Mouse (Mus musculus): ENCODE measurements around the gene Pias4. TPM values are rescaled to one million over a fixed set of nuclear protein-coding genes. Genes with fewer than 3 reads are reported as not detected.
"Not testable (repeated sequence)": the region's sequence is repeated elsewhere in the genome, so short reads cannot be mapped to it uniquely, and the experiment has no call there.

The Pias4 gene
- polyA plus RNA-seq, 1 experiment from 2014 or later: 62.2 TPM

GRCm38 (mm10) chr10:81176466-81177271 is 8.9 kb upstream of the Pias4 start, which contains the start of gene Eef2:
Gene Eef2, plus strand, starts transcription at chr10:81176631.
- peaks cover 60% of the 10 kb centered on the region for H3K4me1 ChIP-seq
- peak within 1 kb of the TSS; percentile 100 for H3K4me3 ChIP-seq
- H3K36me3 ChIP-seq: peaks cover 43% of the 10 kb centered on the region
- H3K27ac ChIP-seq: peak within 1 kb of the TSS; percentile 95
- no peaks in the 10 kb centered on the region for H3K9me3 ChIP-seq
- peak within 1 kb of the TSS; percentile 92 for H3K4me2 ChIP-seq (replicated peaks)
- H3K9ac ChIP-seq: peak within 1 kb of the TSS; percentile 100
- peak; percentile 84 for ATAC-seq (ENCODE audit: low FRiP score, low read depth)
- under 1% methylated on average over 76 of the region's 77 CpGs for WGBS
- no peaks in the 10 kb centered on the region for H3K27me3 ChIP-seq

GRCm38 (mm10) chr10:81175936-81176465 is 8.3 kb upstream of the Pias4 start:
- Histone ChIP-seq H3K4me2 (replicated peaks) (peak overlapping the region; percentile 92), H3K36me3 (peaks cover 37% of the 10 kb centered on the region), H3K9ac (peak overlapping the region; percentile 51; the same call in 1 of the 2 replicates), H3K4me1 (peaks cover 54% of the 10 kb centered on the region), H3K9me3 (no peaks in the 10 kb centered on the region), H3K27me3 (no peaks in the 10 kb centered on the region), H3K4me3 (peak overlapping the region; percentile 100), H3K27ac (peak overlapping the region; percentile 95)
- peak; percentile 17 for ATAC-seq (ENCODE audit: low FRiP score, low read depth)
- WGBS: 3% methylated on average over 13 of the region's 13 CpGs

GRCm38 (mm10) chr10:81175345-81175701 is 7.6 kb upstream of the Pias4 start:
- H3K4me3 ChIP-seq: peak overlapping the region; percentile 41; the same call in 1 of the 2 replicates
- H3K27ac ChIP-seq: peak overlapping the region; percentile 95
- peak overlapping the region; percentile 55; the same call in 1 of the 2 replicates for H3K9ac ChIP-seq
- H3K36me3 ChIP-seq: peaks cover 30% of the 10 kb centered on the region
- ATAC-seq (ENCODE audit: low FRiP score, low read depth); H3K27me3 ChIP-seq; H3K9me3 ChIP-seq: not testable (repeated sequence)
- 9% methylated on average over 4 of the region's 4 CpGs for WGBS
- H3K4me1 ChIP-seq: peaks cover 49% of the 10 kb centered on the region
- H3K4me2 ChIP-seq (replicated peaks): peak overlapping the region; percentile 65

- peak overlapping the region; percentile 95 for H3K27ac ChIP-seq
- 2% methylated on average over 29 of the region's 29 CpGs for WGBS
- ATAC-seq (ENCODE audit: low FRiP score, low read depth): peak; percentile 49; the same call in 1 of the 2 replicates
- no peaks in the 10 kb centered on the region for H3K27me3 ChIP-seq
- peak overlapping the region; percentile 41 for H3K4me3 ChIP-seq
- no peaks in the 10 kb centered on the region for H3K9me3 ChIP-seq
- peaks cover 24% of the 10 kb centered on the region for H3K36me3 ChIP-seq
- peak overlapping the region; percentile 65 for H3K4me2 ChIP-seq (replicated peaks)
- H3K4me1 ChIP-seq: peaks cover 46% of the 10 kb centered on the region
- peak overlapping the region; percentile 55 for H3K9ac ChIP-seq
These were observed 7.1 kb upstream of the Pias4 start for GRCm38 (mm10) chr10:81174617-81175344.

- H3K27me3 ChIP-seq: no peaks in the 10 kb centered on the region
- H3K4me2 ChIP-seq (replicated peaks): peak overlapping the region; percentile 53
- H3K9ac ChIP-seq: peak overlapping the region; percentile 48
- H3K36me3 ChIP-seq: peaks cover 8% of the 10 kb centered on the region
- H3K9me3 ChIP-seq: no peaks in the 10 kb centered on the region
- H3K27ac ChIP-seq: peak overlapping the region; percentile 84
- no peak for ATAC-seq (ENCODE audit: low FRiP score, low read depth)
- peak overlapping the region; percentile 13 for H3K4me3 ChIP-seq
- peaks cover 41% of the 10 kb centered on the region for H3K4me1 ChIP-seq
- 4% methylated on average over 21 of the region's 21 CpGs for WGBS
These were observed 5.4 kb upstream of the Pias4 start for GRCm38 (mm10) chr10:81173132-81173531.

GRCm38 (mm10) chr10:81169411-81169900 is 1.7 kb upstream of the Pias4 start:
- H3K9me3 ChIP-seq; H3K27ac ChIP-seq; H3K4me3 ChIP-seq; H3K9ac ChIP-seq; ATAC-seq (ENCODE audit: low FRiP score, low read depth); H3K27me3 ChIP-seq: not testable (repeated sequence)
- Histone ChIP-seq H3K36me3 (peaks cover 11% of the 10 kb centered on the region; the same call in 1 of the 2 replicates), H3K4me2 (replicated peaks) (peak overlapping the region; percentile 96), H3K4me1 (peaks cover 48% of the 10 kb centered on the region)
- 40% methylated on average over 9 of the region's 14 CpGs for WGBS

- peak; percentile 37; the same call in 1 of the 2 replicates for ATAC-seq (ENCODE audit: low FRiP score, low read depth)
- Histone ChIP-seq H3K4me1 (peaks cover 40% of the 10 kb centered on the region), H3K27me3 (no peaks in the 10 kb centered on the region), H3K27ac (peak overlapping the region; percentile 81), H3K9me3 (no peaks in the 10 kb centered on the region), H3K4me2 (replicated peaks) (peak overlapping the region; percentile 96), H3K9ac (peak overlapping the region; percentile 60), H3K4me3 (peak overlapping the region; percentile 92), H3K36me3 (peaks cover 18% of the 10 kb centered on the region)
- 3% methylated on average over 29 of the region's 29 CpGs for WGBS
These were observed 960 bp upstream of the Pias4 start for GRCm38 (mm10) chr10:81168521-81169244.

- Histone ChIP-seq H3K9ac (0 out of 2 replicates have a peak overlapping the region, but pooled peaks have one; percentile 48), H3K4me1 (peaks cover 34% of the 10 kb centered on the region), H3K4me3 (peak overlapping the region; percentile 92), H3K27me3 (no peaks in the 10 kb centered on the region), H3K27ac (peak overlapping the region; percentile 81), H3K36me3 (peaks cover 23% of the 10 kb centered on the region), H3K4me2 (replicated peaks) (peak overlapping the region; percentile 96), H3K9me3 (no peaks in the 10 kb centered on the region)
- ATAC-seq (ENCODE audit: low FRiP score, low read depth): peak; percentile 62
- WGBS: 8% methylated on average over 5 of the region's 5 CpGs
These were observed 336 bp upstream of the Pias4 start for GRCm38 (mm10) chr10:81168087-81168431.

GRCm38 (mm10) chr10:81165118-81165517 is 2.6 kb downstream of the Pias4 start:
- WGBS: 62% methylated on average over 8 of the region's 8 CpGs
- Histone ChIP-seq H3K27me3 (no peaks in the 10 kb centered on the region), H3K36me3 (peaks cover 49% of the 10 kb centered on the region), H3K4me1 (peaks cover 46% of the 10 kb centered on the region), H3K9ac (peak overlapping the region; percentile 48; the same call in 1 of the 2 replicates), H3K4me2 (replicated peaks) (no peak overlapping the region), H3K27ac (no peak overlapping the region; the same call in 1 of the 2 replicates), H3K4me3 (no peak overlapping the region), H3K9me3 (no peaks in the 10 kb centered on the region)
- ATAC-seq (ENCODE audit: low FRiP score, low read depth): no peak

DNA sequence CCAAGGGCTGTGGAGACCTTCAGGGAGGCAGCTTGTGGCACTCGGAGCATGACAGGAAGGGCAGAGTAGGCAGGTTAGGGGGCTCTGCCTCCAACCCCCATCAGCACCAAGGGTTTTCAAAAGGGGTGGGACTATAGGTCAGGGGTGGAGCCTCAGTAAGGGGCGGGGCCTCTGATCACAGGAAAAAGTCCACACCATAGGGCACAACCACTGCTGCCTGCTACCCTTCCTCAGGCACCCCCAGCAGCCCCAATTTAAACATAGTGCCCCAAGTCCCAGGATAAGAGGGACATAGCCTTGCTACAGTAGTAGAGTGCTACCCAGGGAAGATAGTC is 5.4 kb downstream of the Pias4 start:
- no peaks in the 10 kb centered on the region for H3K27me3 ChIP-seq
- H3K4me2 ChIP-seq (replicated peaks): no peak overlapping the region
- peaks cover 76% of the 10 kb centered on the region for H3K36me3 ChIP-seq
- no peaks in the 10 kb centered on the region for H3K9me3 ChIP-seq
- WGBS: 61% methylated on average over 2 of the region's 2 CpGs
- peaks cover 34% of the 10 kb centered on the region for H3K4me1 ChIP-seq
- no peak overlapping the region for H3K4me3 ChIP-seq
- H3K9ac ChIP-seq: no peak overlapping the region
- no peak overlapping the region for H3K27ac ChIP-seq
- no peak for ATAC-seq (ENCODE audit: low FRiP score, low read depth)

DNA sequence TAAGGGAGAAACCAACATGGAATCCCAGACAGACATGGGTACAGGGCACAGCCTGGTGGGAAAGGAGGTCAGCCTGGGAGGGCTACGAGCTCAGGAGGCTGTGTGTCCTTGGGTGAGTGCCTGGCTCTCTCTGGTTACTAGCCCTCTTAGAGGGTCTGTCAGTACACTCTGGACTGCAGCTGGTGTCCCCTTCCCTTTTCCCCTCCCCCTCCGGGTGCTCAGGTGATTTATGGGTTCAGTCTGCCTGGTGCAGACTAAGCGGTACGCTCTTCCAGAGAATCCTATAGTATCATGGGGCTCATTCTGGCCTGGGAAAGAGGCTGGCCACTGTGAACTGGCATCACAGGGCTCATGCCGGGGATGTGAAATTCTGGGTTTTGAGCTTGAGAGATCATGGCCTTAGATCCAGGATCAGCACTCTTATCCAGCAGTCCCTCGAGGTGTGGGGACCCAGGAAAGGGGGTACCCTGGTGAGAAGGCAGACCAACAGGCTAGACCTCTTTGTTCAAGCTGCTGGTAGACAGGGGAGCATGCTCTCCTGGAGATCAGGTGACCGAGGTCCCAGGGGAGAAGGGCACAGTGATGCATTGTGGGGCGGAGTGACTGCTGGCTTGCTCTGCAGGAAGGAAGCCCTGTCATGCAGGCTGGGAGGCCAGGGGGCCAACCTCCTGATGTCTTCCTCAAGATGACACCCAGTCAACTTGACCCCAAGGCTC is 6.0 kb downstream of the Pias4 start:
- Histone ChIP-seq H3K9me3 (no peaks in the 10 kb centered on the region), H3K4me1 (peaks cover 31% of the 10 kb centered on the region), H3K4me2 (replicated peaks) (no peak overlapping the region), H3K36me3 (peaks cover 81% of the 10 kb centered on the region), H3K9ac (no peak overlapping the region), H3K27me3 (no peaks in the 10 kb centered on the region), H3K27ac (no peak overlapping the region), H3K4me3 (no peak overlapping the region)
- 71% methylated on average over 8 of the region's 8 CpGs for WGBS
- ATAC-seq (ENCODE audit: low FRiP score, low read depth): no peak
